10 mouse cellular contexts compared by ENCODE assay signal in the genomic region with DNA sequence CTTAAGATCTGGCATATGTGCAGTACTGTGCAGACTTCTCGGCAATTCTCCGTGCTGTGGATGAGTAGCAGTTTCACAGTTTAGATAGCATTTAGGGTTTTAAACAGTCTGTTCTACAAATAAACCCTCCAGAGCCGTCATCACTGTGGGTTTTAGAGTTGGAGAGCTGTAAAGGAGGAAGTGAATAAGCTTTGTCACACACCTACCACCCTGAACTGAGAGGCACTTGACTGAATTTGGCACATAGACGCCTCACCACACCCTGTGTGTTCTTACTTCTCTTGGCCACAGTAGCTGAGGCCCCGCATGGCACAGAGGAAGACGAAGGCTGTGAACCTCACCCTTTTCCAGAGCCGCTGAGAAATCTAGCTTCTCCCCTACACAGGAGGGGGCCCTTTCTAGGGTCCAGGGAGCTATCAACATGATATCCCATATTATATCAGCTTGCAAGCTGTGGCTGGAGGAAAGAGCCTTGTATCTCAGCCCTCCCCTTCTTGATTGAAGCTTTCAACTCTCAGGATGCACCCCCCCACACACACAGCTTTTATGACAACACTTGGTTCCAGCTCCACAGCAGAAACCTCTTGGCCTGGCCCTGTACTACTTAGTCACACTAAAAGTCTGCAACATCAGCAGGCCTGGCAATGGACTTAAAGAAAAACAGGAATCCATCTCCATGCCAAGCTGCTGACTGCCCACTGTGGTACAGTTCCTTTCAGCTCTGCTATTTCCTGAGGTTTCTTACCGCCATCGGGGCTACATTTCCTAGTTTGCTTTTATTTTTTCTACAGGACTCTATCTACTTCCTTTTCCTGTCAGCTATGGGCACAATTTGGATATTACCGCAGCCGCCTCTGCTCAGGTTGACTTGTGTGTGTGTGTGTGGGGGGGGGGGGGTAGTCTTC. TPM values are rescaled to one million over a fixed set of nuclear protein-coding genes. Genes with fewer than 3 reads are reported as not detected.
DNase-seq lines count a peak whose midpoint lies in the region; ATAC-seq and TF ChIP-seq lines count a peak whose summit lies in the region.
"Had no signal": no experiment of that assay in that cellular context is flagged by ENCODE, and none has a peak within 500 bp of the region (broad histone marks: within the 10 kb centered on the region; RNA-seq: fewer than 3 reads in every experiment).

No protein-coding gene starts in this region.

- ATAC-seq in CD4-positive, CD25-positive, alpha-beta regulatory T cell, adult 4 months, result peak; percentile 72
- ATAC-seq in granulocyte monocyte progenitor cell, adult 5-6 weeks (replicated peaks; ENCODE audit: poor library complexity, severe bottlenecking), result peak; percentile 84
- peak; percentile 60 for ATAC-seq in liver, embryonic 13.5 days (ENCODE audit: low read depth)

- peak overlapping the region; percentile 66 for H3K9ac ChIP-seq in liver, embryonic 13.5 days
- H3K9ac ChIP-seq: limb, embryonic 12.5 days had no signal

- peak; percentile 21 for DNase-seq in gastrocnemius, adult 2 months
- no peak for DNase-seq in gastrocnemius, postnatal 14 days
- DNase-seq in liver, embryonic 13.5 days, result peak; percentile 50
- DNase-seq in right cerebral cortex, postnatal 14 days, result peak; percentile 11
- no peak for DNase-seq in cerebellum, adult 8-10 months
- no peak for DNase-seq in gastrocnemius, postnatal 10 days

- 21% methylated on average over 11 of the region's 11 CpGs for WGBS in liver, embryonic 13.5 days (ENCODE audit: insufficient replicate concordance)

- peaks cover 84% of the 10 kb centered on the region for H3K4me1 ChIP-seq in liver, embryonic 13.5 days (replicated peaks)

- no peaks in the 10 kb centered on the region for H3K27me3 ChIP-seq in liver, embryonic 13.5 days
- H3K27me3 ChIP-seq: limb, embryonic 12.5 days had no signal

- peak overlapping the region; percentile 51 for H3K4me2 ChIP-seq in liver, embryonic 13.5 days
- H3K4me2 ChIP-seq: limb, embryonic 12.5 days had no signal

- H3K27ac ChIP-seq in gastrocnemius, adult 2 months, result peak overlapping the region; percentile 66
- peak overlapping the region; percentile 96 for H3K27ac ChIP-seq in liver, embryonic 13.5 days
- H3K27ac ChIP-seq: limb, embryonic 12.5 days had no signal

- peak overlapping the region; percentile 9; the same call in 1 of the 2 replicates for H3K4me3 ChIP-seq in gastrocnemius, adult 2 months
- H3K4me3 ChIP-seq in liver, embryonic 13.5 days (replicated peaks), result peak overlapping the region; percentile 16; the same call in 1 of the 2 replicates
- H3K4me3 ChIP-seq: limb, embryonic 12.5 days had no signal

- no peaks in the 10 kb centered on the region for H3K9me3 ChIP-seq in liver, embryonic 13.5 days (replicated peaks)
- H3K9me3 ChIP-seq: limb, embryonic 12.5 days had no signal

- intact Hi-C loops in gastrocnemius, adult 2 months (cut with DNase I), result no loop called here
- intact Hi-C loops in gastrocnemius, postnatal 14 days (cut with DNase I; ENCODE audit: low total_unique reads), result no loop called here

- H3K36me3 ChIP-seq in liver, embryonic 13.5 days, result no peaks in the 10 kb centered on the region
- H3K36me3 ChIP-seq: G1E; limb, embryonic 12.5 days had no signal

- TF ChIP-seq CTCF in gastrocnemius, adult 2 months (IDR thresholded peaks at IDR 0.05), result no peak

RNA-seq across cellular contexts. Expression of a gene that starts 35.9 kb away (rescaled TPM):
- total RNA-seq in gastrocnemius, adult 2 months (2021), result 10 to 100 TPM in 1 of 2 experiments, 1 to 10 TPM in 1; 8.4 to 10.4 TPM
- total RNA-seq in gastrocnemius, postnatal 14 days (2021), result 10 to 100 TPM; 15.4 to 18.1 TPM
- 10 to 100 TPM; 19.9 to 25.9 TPM for polyA plus RNA-seq in CD4-positive, CD25-positive, alpha-beta regulatory T cell, adult 4 months (2017; shearing (Covaris generic))
- 51.7 and 66.8 TPM in 2 replicates for total RNA-seq in granulocyte monocyte progenitor cell, adult 5-6 weeks (2014; fragmentation: Nextera tagmentation)
- total RNA-seq in granulocyte monocyte progenitor cell, adult 5-6 weeks (2017), result 74.8 and 82.5 TPM in 2 replicates
- polyA plus RNA-seq in liver, embryonic 13.5 days (2015; fragmentation: Nextera tagmentation; extraction: Ambion mirVana), result 8.2 and 11.2 TPM in 2 replicates
- 10 to 100 TPM; 19.6 to 21.7 TPM for total RNA-seq in gastrocnemius, postnatal 10 days (2021)

Comparison
In these comparisons a context has a peak if more than half of its experiments do, and no peak if none do; other contexts are left out.
1. DNase-seq: peak in gastrocnemius, adult 2 months (single experiment), liver, embryonic 13.5 days (single experiment) and right cerebral cortex, postnatal 14 days (single experiment); none in gastrocnemius, postnatal 14 days (single experiment), cerebellum, adult 8-10 months (single experiment) and gastrocnemius, postnatal 10 days (single experiment).
2. Peak in every context shown above with its lines, with median percentiles within 50 percentile points of each other: ATAC-seq.